In genomic region chr14:31764083-31764482, GRCm38 (mm10) we compare ENCODE assay signal across 30 mouse cellular contexts.
"Had no signal": no experiment of that assay in that cellular context is flagged by ENCODE, and none has a peak within 500 bp of the region (broad histone marks: within the 10 kb centered on the region; RNA-seq: fewer than 3 reads in every experiment).

No protein-coding gene starts in this region.

- H3K27me3 ChIP-seq: limb, embryonic 12.5 days; limb, embryonic 13.5 days; limb, embryonic 15.5 days; liver, embryonic 12.5 days; liver, embryonic 13.5 days; liver, embryonic 15.5 days; lung, embryonic 15.5 days; megakaryocyte, embryonic 14.5 days; midbrain, embryonic 12.5 days; midbrain, embryonic 13.5 days; midbrain, embryonic 15.5 days; neural tube, embryonic 12.5 days had no signal

- H3K9ac ChIP-seq: limb, embryonic 12.5 days; limb, embryonic 13.5 days; limb, embryonic 15.5 days; liver, embryonic 12.5 days; liver, embryonic 13.5 days; liver, embryonic 14.5 days; liver, embryonic 15.5 days; liver, postnatal 0 days; lung, embryonic 14.5 days; lung, embryonic 15.5 days; midbrain, embryonic 12.5 days; midbrain, embryonic 13.5 days; midbrain, embryonic 15.5 days; neural tube, embryonic 12.5 days had no signal

- ATAC-seq: liver, embryonic 12.5 days; liver, postnatal 0 days; lung, postnatal 0 days; midbrain, embryonic 13.5 days; midbrain, embryonic 15.5 days; midbrain, embryonic 16.5 days had no signal

- H3K9me3 ChIP-seq: limb, embryonic 10.5 days; limb, embryonic 12.5 days; limb, embryonic 13.5 days; limb, embryonic 15.5 days; liver, embryonic 12.5 days; liver, embryonic 13.5 days; liver, embryonic 15.5 days; lung, embryonic 15.5 days; megakaryocyte, embryonic 14.5 days; midbrain, embryonic 10.5 days; midbrain, embryonic 12.5 days; midbrain, embryonic 13.5 days; midbrain, embryonic 15.5 days; neural tube, embryonic 12.5 days had no signal

- H3K4me3 ChIP-seq: limb, embryonic 10.5 days; limb, embryonic 12.5 days; limb, embryonic 13.5 days; limb, embryonic 15.5 days; liver, embryonic 12.5 days; liver, embryonic 13.5 days; liver, embryonic 15.5 days; lung, embryonic 15.5 days; megakaryocyte, embryonic 14.5 days; midbrain, embryonic 10.5 days; midbrain, embryonic 12.5 days; midbrain, embryonic 13.5 days; midbrain, embryonic 15.5 days; myocyte; neural tube, embryonic 12.5 days had no signal

- H3K27ac ChIP-seq: limb, embryonic 10.5 days; limb, embryonic 12.5 days; limb, embryonic 13.5 days; limb, embryonic 15.5 days; liver, embryonic 12.5 days; liver, embryonic 13.5 days; liver, embryonic 14.5 days; liver, embryonic 15.5 days; lung, embryonic 15.5 days; macrophage; midbrain, embryonic 10.5 days; midbrain, embryonic 12.5 days; midbrain, embryonic 13.5 days; midbrain, embryonic 15.5 days; neural tube, embryonic 12.5 days had no signal

- H3K4me1 ChIP-seq: limb, embryonic 10.5 days; limb, embryonic 12.5 days; limb, embryonic 13.5 days; limb, embryonic 15.5 days; liver, embryonic 13.5 days; liver, embryonic 15.5 days; lung, embryonic 15.5 days; midbrain, embryonic 10.5 days; midbrain, embryonic 12.5 days; midbrain, embryonic 13.5 days; midbrain, embryonic 15.5 days; neural tube, embryonic 12.5 days had no signal

- DNase-seq: left cerebral cortex, postnatal 4 days; liver; liver, embryonic 13.5 days; liver, postnatal 0 days; lung, adult 18-20 months; lung, adult 2 months; lung, embryonic 14.5 days; lung, postnatal 10 days; lung, postnatal 14 days; lung, postnatal 36 days; lung, postnatal 4 days; midbrain, embryonic 14.5 days had no signal

- H3K36me3 ChIP-seq: liver, embryonic 15.5 days; lung, embryonic 15.5 days had no signal
